Mouse (Mus musculus) megakaryocyte, embryonic 14.5 days (primary cell): Measurements from ENCODE around the gene Pus7.

Source experiments
- FLI1 ChIP-seq: IDR thresholded peaks from 2 replicates; pipeline ENCODE4 v1.6.1; 2012; ENCODE audit warnings: low read length, inconsistent platforms, mixed read lengths
- GATA1 ChIP-seq: IDR thresholded peaks from 3 replicates; pipeline ENCODE4 v1.6.1; 2012; ENCODE audit warnings: mixed read lengths, low read length, inconsistent platforms, borderline replicate concordance

- no peak for TF ChIP-seq GATA1
- TF ChIP-seq FLI1 = no peak
Observed at GRCm38 (mm10) chr5:23822306-23822705, 38.8 kb upstream of the Pus7 start.
